Mouse (Mus musculus): ENCODE results near the gene Bscl2.

The Bscl2 gene

GRCm38 (mm10) chr19:8837251-8837791 is at the start of gene Bscl2:
TSS of gene Bscl2 (plus strand) at chr19:8837467.
- peak; percentile 91 to 92 for DNase-seq

- peak; percentile 37 to 69 for DNase-seq
These were observed 48.7 kb upstream of the Bscl2 start for GRCm38 (mm10) chr19:8788521-8788920.

GRCm38 (mm10) chr19:8789171-8789570 is 48.1 kb upstream of the Bscl2 start:
- no peak for DNase-seq

GRCm38 (mm10) chr19:8790171-8790570 is 47.1 kb upstream of the Bscl2 start:
- DNase-seq = no peak

GRCm38 (mm10) chr19:8798264-8798946 is 38.9 kb upstream of the Bscl2 start, which contains the start of gene Polr2g:
TSS of gene Polr2g (minus strand) at chr19:8798577.
- peak; percentile 86 to 93 for DNase-seq

- DNase-seq = no peak
These were observed 38.3 kb upstream of the Bscl2 start for GRCm38 (mm10) chr19:8798947-8799315.

GRCm38 (mm10) chr19:8802130-8802821 is 35.0 kb upstream of the Bscl2 start, which contains the start of gene Zbtb3:
TSS of gene Zbtb3 (plus strand) at chr19:8802555.
- peak; percentile 93 to 94 for DNase-seq

GRCm38 (mm10) chr19:8803204-8803780 is 34.0 kb upstream of the Bscl2 start:
- DNase-seq = no peak

GRCm38 (mm10) chr19:8803879-8804660 is 33.2 kb upstream of the Bscl2 start:
- no peak for DNase-seq

- DNase-seq = no peak
These were observed 30.5 kb upstream of the Bscl2 start for GRCm38 (mm10) chr19:8806810-8807209.

GRCm38 (mm10) chr19:8815812-8816211 is 21.5 kb upstream of the Bscl2 start:
- DNase-seq = peak in 1 of 2 experiments; percentile 37

- DNase-seq = no peak
These were observed 20.3 kb upstream of the Bscl2 start for GRCm38 (mm10) chr19:8817001-8817400.

GRCm38 (mm10) chr19:8818301-8818798 is 18.9 kb upstream of the Bscl2 start:
- peak in 1 of 2 experiments; percentile 28 for DNase-seq

- peak; percentile 95 to 96 for DNase-seq
These were observed 18.3 kb upstream of the Bscl2 start, which contains the start of gene Ttc9c for GRCm38 (mm10) chr19:8818801-8819595. TSS of gene Ttc9c (minus strand) at chr19:8819333.

- peak; percentile 99 for DNase-seq
These were observed 17.5 kb upstream of the Bscl2 start, which contains the start of gene Hnrnpul2 for GRCm38 (mm10) chr19:8819596-8820423. TSS of gene Hnrnpul2 (plus strand) at chr19:8820010.

GRCm38 (mm10) chr19:8820424-8820956 is 16.8 kb upstream of the Bscl2 start:
- DNase-seq = no peak

GRCm38 (mm10) chr19:8821146-8821545 is 16.1 kb upstream of the Bscl2 start:
- DNase-seq = no peak

- peak; percentile 78 to 87 for DNase-seq
These were observed 14.6 kb upstream of the Bscl2 start for GRCm38 (mm10) chr19:8822696-8823095.

- DNase-seq = no peak
These were observed 7.6 kb upstream of the Bscl2 start, which contains the start of gene AC129217.1 for GRCm38 (mm10) chr19:8829660-8830059. TSS of gene AC129217.1 (plus strand) at chr19:8829773.

- no peak for DNase-seq
These were observed 6.6 kb upstream of the Bscl2 start for GRCm38 (mm10) chr19:8830664-8831063.
